Mouse (Mus musculus) C2C12 (cell line): ENCODE data around the gene Mroh2a.

Experiments used
- CTCF ChIP-seq: IDR thresholded peaks from one replicate; pipeline ENCODE4 v1.5.1; 2011; ENCODE audit not compliant: control insufficient read depth, insufficient read depth, insufficient read length
- MAX ChIP-seq: IDR thresholded peaks from one replicate; pipeline ENCODE4 v1.6.1; 2011; ENCODE audit warnings: mild to moderate bottlenecking, control low read depth

- no peak for TF ChIP-seq CTCF
- TF ChIP-seq MAX: no peak
These were observed 5.2 kb downstream of the Mroh2a start for GRCm38 (mm10) chr1:88231803-88232499.
